Mouse (Mus musculus): ENCODE data around the gene Zfp651.

Zfp651 gene

GRCm38 (mm10) chr9:121762248-121762647 lies 3.1 kb downstream of the Zfp651 start:
- DNase-seq (ENCODE audit: low read depth, low spot score), result no peak

DNA sequence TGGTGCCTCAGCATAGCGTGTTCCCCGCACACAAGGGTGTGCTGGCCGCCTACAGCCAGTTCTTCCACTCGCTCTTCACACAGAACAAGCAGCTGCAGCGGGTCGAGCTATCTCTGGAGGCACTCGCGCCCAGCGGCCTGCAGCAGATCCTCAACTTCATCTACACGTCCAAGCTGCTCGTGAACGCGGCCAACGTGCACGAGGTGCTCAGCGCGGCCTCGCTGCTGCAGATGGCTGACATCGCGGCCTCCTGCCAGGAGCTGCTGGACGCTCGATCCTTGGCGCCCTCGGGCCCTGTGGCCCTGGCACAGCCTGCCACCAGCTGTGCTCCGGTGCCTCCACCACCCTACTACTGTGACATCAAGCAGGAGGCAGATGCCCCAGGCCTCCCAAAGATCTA lies 3.6 kb downstream of the Zfp651 start:
- DNase-seq (ENCODE audit: low read depth, low spot score), result no peak

- DNase-seq (ENCODE audit: low read depth, low spot score), result no peak
These were observed 4.6 kb downstream of the Zfp651 start for GRCm38 (mm10) chr9:121763716-121764115.

- no peak for DNase-seq (ENCODE audit: low read depth, low spot score)
These were observed 6.2 kb downstream of the Zfp651 start for GRCm38 (mm10) chr9:121765166-121765855.

DNA sequence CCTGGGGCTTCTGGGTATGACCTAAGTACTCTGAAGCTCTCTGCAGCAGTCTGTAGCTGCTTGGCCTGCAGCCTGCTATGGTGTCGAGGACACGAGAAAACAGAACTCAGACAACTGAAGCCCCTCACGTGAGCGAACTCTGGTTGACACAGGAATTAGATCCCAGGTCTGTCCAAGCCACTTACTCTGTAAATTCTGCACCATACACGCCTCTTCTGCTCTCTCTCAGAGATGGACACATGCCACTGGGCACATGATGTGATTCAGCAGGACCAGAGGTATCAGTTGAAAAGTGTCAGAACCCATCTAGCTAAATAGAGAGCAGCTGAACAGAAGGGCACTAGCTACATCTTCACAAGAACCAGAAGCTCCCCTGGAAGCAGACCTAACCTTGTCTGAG lies 13.3 kb downstream of the Zfp651 start:
- no peak for DNase-seq (ENCODE audit: low read depth, low spot score)

DNA sequence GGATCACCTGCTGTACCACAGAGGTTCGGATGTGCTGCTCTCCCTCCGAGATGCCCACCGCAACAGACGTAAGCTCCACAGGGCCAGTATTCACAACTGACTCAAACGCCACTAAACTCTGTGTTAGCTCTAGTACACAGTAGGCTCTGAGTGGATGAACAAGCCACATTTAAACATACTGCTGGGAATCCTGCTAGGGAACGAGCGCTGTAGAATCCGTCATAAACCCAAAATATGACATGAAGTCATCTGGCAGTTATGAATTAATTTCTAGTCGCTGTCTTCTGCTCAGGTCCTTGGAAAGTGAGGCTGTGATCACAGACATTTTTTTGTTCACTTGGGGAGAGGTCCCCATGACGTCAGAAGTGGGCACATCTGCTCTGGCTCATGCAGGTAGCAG lies 16.8 kb downstream of the Zfp651 start:
- no peak for DNase-seq (ENCODE audit: low read depth, low spot score)

DNA sequence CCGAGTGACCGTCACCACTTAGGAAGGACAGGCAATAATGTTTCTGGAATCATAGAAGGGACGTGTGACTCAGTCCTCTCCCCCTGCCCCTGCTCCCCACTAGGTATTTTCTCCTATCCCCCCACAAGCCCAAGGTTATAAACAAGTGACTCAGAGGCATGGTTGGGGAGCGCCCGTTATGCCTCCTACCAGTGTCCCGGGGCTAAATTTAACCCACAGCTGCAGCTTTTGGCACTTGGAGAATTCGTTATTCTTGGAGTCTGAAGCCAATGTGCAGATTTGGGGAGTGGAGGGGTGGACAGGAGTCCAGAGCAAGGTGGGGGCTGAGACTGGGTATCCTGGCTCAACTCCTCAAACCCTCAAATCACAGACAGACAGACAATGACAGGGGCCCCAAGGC lies 17.4 kb downstream of the Zfp651 start:
- no peak for DNase-seq (ENCODE audit: low read depth, low spot score)

DNA sequence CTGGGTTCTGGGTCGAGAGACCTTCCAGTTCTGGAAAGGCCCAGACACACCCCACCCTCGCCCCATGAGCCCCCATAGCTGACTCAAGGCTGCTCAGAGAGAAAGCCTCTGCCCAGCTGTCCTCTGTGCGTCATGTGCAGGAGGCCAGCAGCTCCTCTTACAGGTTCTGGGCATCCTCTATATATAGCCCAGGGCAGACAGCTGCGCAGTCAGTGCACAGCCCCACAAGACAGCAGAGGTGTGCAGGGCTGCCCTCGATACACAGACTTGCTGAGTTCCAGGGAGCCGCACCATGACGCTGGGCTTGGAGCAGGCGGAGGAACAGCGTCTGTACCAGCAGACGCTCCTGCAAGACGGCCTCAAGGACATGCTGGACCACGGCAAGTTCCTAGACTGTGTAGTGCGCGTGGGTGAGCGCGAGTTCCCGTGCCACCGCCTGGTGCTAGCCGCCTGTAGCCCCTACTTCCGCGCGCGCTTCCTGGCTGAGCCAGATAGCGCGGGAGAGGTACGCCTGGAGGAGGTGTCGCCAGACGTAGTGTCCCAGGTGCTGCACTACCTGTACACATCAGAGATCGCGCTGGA lies 18.4 kb downstream of the Zfp651 start, which contains the start of gene Klhl40:
Gene Klhl40, plus strand, starts transcription at position 124 of the 582 bp plus-strand sequence.
- no peak for DNase-seq (ENCODE audit: low read depth, low spot score)

- DNase-seq (ENCODE audit: low read depth, low spot score), result no peak
These were observed 19.0 kb downstream of the Zfp651 start for GRCm38 (mm10) chr9:121778066-121778624.

DNA sequence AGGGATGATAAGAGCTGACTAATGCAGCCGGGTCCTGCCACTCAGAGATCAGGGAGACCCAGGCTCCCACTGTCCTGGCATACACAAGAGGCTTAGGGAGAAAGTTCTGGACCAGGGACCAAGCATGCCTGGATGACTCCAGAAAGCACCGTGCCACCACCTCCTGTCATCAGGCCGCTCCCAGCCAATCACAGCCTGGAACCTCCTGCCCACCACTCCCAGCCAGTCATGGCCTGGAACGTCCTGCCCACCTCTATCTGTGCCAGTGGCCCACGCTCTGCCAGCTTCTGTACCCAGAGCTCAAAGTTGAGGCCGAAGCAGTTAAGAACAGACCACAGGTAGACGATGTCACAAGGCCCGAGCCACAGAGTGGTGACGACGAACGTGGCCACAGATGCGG lies 25.7 kb downstream of the Zfp651 start:
- DNase-seq (ENCODE audit: low read depth, low spot score), result no peak

DNA sequence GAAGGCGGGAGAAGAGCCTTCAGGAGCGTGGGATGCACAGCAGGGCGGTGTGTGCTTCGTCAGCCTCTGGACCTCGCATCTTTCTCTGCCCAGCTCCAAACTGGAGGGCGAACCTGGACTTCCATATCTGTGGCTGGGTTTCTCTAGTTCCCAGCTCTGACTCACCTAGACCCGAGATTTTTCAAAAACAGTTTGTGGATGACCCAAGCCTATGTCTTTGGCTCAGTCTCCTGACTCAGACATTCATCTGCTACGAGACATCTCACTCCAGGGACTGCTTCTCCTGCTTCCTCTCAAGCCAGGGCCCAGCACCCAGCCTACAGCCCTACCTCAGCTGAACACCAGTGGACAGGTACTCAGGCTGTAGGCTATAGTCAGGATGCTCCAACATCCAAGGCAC lies 26.1 kb downstream of the Zfp651 start:
- DNase-seq (ENCODE audit: low read depth, low spot score), result no peak

DNA sequence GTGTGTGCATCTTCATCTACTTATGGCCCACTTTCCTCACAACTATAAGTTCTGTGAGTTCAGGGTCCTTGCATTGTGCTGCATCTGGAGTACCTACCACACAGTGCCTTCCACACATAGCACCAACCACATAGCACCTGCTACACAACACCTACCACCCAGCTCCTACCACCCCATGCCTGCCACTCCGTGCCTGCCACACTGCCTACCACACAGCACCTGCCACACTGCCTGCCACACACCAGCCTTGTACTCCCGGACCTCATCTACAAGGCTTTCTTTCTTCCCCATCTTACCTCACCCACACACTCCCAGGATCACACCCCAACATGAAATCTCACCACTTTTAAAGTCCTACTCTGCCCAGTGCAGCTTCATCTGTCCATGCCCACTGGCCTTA lies 27.2 kb downstream of the Zfp651 start:
- no peak for DNase-seq (ENCODE audit: low read depth, low spot score)

GRCm38 (mm10) chr9:121791206-121791605 lies 32.1 kb downstream of the Zfp651 start:
- DNase-seq (ENCODE audit: low read depth, low spot score), result peak; percentile 73

DNA sequence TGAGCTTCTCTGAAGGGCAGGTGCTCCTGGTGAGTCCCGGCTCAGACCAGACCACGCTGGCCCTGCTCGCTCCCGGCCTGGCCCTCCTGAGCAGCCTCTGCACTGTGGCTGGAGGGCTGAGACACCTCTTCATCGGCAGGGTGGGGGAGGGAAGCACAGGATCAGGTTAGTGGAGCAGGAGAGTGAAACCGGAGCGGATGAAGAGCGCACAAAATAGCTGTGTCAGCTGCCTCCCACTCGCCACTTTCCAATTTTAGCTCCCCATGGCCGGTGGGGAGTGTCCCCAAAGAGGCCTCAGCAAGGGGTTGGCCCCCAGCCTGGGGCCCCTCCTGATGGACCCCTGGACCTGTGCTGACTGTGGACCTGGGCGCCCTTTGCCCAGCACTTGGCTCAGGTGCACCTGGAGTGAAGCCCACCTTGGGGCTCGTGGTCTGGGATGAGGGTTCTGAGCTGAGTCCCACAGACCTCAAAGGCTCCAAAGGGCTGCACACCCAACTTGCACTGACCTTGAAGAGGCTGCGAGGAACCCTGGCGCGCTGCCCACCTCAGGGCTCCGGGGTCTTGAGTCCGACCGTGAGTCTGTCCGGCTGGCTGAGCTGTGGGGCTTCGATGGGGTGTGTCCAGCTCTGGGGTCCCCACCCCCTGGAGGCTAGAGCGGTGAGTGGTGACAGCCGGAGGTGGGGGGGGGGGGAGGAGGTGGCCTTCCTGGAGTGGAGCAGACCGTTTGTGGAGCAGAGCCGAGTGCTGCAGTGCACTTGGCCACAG lies 32.8 kb downstream of the Zfp651 start, which contains the start of gene Hhatl:
Gene Hhatl, minus strand, starts transcription at position 751 of the 765 bp plus-strand sequence.
- DNase-seq (ENCODE audit: low read depth, low spot score), result no peak

DNA sequence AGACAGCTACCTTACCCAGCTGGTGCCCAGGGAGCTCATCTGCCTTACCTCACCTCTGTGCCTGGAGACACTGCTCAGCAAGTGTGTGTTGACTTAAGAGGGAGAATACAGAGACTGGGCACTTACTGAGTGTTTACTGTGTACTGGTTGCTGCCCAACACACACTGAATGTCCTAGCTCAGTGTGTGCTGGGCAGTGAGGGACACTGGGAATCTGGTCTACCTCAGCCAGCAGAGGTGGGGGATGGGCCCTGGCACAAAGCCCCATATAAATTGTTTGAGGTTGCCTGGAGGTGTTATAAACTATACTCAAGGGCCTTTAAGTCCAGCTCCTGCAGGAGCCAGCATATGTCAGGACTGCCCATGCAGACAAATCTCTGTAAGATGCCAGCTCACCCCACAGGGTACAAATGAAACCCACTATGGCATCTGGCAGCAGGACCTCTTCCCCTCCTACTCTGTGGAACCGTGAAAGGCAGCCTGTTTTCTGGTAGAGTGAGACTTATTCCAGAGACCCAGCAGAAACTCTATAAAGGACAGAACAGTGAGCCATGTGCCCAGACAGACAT lies 35.9 kb downstream of the Zfp651 start:
- no peak for DNase-seq (ENCODE audit: low read depth, low spot score)

- no peak for DNase-seq (ENCODE audit: low read depth, low spot score)
These were observed 38.6 kb downstream of the Zfp651 start for GRCm38 (mm10) chr9:121797722-121798121.

DNA sequence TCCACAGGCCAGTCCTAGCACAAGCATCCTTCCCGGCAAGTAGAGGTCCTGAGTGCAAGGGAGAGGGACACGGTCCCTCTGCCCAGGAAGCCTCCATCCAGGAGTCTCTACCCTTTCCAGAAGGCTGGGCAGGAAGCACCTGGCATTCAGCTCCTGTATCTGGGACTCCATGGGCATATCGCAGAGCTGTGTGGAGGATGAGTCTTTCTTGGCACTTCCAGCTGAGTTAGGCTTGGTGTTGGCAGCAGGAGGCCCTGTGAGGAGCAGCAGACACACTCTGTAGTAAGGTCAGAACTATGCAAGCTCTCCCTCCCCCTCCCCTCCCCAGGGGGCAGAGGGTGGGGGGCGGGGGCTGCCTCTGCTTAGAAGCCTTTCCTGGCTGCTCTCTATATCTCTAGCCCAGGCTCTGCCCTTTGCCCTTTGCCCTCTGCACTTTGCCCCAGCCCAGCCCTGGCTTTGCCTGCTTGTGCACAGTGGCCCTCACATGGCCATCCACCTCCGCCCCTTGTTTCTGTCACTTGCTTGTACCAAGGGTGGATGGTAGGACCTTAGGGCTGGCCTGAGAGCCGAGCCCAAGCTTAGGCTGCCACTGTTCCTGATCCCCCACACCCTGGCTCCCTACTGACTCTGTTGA lies 39.9 kb downstream of the Zfp651 start:
- no peak for DNase-seq (ENCODE audit: low read depth, low spot score)

DNA sequence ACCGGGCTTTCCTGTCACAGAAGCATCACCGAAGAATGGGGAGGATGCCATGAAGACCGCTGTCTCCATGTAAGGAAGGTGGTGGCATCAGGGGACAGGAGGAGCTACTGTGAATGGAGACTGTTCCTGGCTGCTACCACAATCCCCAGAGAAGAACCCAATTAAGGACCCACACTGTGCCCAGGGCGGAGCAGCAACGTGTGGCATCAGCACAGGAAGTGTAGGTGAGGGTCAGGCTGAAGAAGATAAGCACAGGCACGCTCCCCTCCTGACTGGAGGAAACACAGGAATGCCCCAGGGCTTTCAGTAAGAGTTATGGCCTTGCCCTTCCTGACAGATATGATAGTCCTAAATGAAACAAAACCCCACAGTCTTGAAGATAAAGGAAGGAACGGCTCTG lies 43.6 kb downstream of the Zfp651 start:
- no peak for DNase-seq (ENCODE audit: low read depth, low spot score)

DNA sequence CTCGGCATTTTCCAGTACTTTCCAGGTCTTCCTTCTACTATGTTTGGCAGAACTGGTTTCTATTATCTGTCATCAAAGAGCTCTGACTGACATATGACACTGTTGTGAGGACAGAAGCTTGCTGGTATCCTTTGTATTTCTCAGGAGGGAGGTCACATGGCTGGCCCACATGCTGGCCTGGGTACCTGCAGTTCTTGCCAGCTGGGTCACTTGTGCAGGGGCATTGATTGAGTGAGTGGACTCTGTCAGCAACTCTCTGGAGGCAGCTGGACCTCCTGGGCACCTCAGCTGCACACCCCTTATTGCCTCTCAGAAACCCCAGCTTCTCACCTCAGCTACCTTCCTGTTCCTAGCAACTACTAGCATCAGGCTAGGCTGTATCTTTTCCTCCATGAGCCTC lies 48.4 kb downstream of the Zfp651 start:
- DNase-seq (ENCODE audit: low read depth, low spot score), result no peak

DNA sequence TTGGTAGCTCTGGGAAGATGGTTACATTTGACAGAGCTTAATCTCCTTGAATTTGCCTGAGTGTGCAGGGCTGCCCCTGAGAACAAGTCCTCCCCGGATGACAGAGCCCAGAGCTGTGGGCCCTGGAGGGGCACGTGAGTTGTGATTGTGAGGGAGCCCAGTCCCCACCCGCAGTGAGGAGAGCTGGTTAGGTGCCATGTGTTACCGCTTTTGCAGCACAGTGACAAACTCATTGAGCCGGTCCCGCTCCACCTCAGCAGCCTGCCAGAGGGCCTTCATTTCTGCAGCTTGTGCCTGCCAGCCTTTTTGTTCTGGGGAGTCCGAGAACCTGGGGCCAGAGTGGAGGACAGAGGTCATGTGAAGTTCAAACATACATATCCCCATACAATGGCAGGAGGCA lies 48.8 kb downstream of the Zfp651 start:
- no peak for DNase-seq (ENCODE audit: low read depth, low spot score)

GRCm38 (mm10) chr9:121808511-121808910 lies 49.4 kb downstream of the Zfp651 start:
- DNase-seq (ENCODE audit: low read depth, low spot score), result no peak
